Mouse (Mus musculus) lung, postnatal 0 days (tissue): ENCODE data around the gene Tapbpl. TPM values are rescaled to one million over a fixed set of nuclear protein-coding genes. Genes with fewer than 3 reads are reported as not detected.

Source experiments
- ATAC-seq: fragments of 200-750 bp; cut with Nextera tagmentation; 2 replicates; pipeline ENCODE4 v1.8.0; 2017; ENCODE audit warnings: moderate library complexity
- DNase-seq: peaks from one replicate; pipeline ENCODE4 v3.0.0-alpha.2; 2016; ENCODE audit warnings: low spot score
- H3K27ac ChIP-seq: fragments of 300-500 bp; sonication (generic); 2 replicates; pipeline ENCODE4 v1.5.1; 2014; ENCODE audit warnings: antibody characterized with exemption, mild to moderate bottlenecking, low read length, mixed read lengths
- H3K27me3 ChIP-seq: fragments of 300-500 bp; sonication (generic); replicated peaks from 2 replicates; pipeline ENCODE4 v1.6.1; 2014; ENCODE audit warnings: low read length, mixed read lengths; ENCODE audit not compliant: insufficient read depth
- H3K36me3 ChIP-seq: fragments of 300-500 bp; sonication (generic); 2 replicates; pipeline ENCODE4 v1.6.1; 2014; ENCODE audit warnings: low read length, mixed read lengths; ENCODE audit not compliant: insufficient read depth
- H3K4me1 ChIP-seq: fragments of 300-500 bp; sonication (generic); 2 replicates; pipeline ENCODE4 v1.6.1; 2014; ENCODE audit warnings: antibody characterized with exemption, low read depth, low read length, mixed read lengths; ENCODE audit not compliant: insufficient read depth
- H3K4me2 ChIP-seq: fragments of 300-500 bp; sonication (generic); replicated peaks from 2 replicates; pipeline ENCODE4 v1.6.1; 2014; ENCODE audit warnings: low read depth, mild to moderate bottlenecking, low read length, moderate library complexity, mixed read lengths
- H3K4me3 ChIP-seq: fragments of 300-500 bp; sonication (generic); 2 replicates; pipeline ENCODE4 v1.5.1; 2014; ENCODE audit warnings: low read depth, low read length
- H3K9ac ChIP-seq: fragments of 300-500 bp; sonication (generic); replicated peaks from 2 replicates; pipeline ENCODE4 v1.6.1; 2014; ENCODE audit warnings: low read depth, mild to moderate bottlenecking
- H3K9me3 ChIP-seq: fragments of 300-500 bp; sonication (generic); 2 replicates; pipeline ENCODE4 v1.6.1; 2016; ENCODE audit warnings: low read length, mixed read lengths
- CTCF ChIP-seq: IDR thresholded peaks from 2 replicates; pipeline ENCODE4 v1.5.1; 2016; ENCODE audit warnings: antibody characterized with exemption, mild to moderate bottlenecking
- EP300 ChIP-seq: IDR thresholded peaks from 2 replicates; pipeline ENCODE4 v1.6.1; 2016; ENCODE audit warnings: antibody characterized with exemption, mild to moderate bottlenecking, control low read depth
- WGBS: fragments of 180-500 bp; shearing (Covaris S2); extraction: QIAGEN DNeasy Blood & Tissue Kit; methylation state at CpG from one replicate; pipeline ENCODE4 v1.1.7; 2014; 5-methylcytosine and 5-hydroxymethylcytosine counted together
- polyA plus RNA-seq: library from polyadenylated mRNA; unstranded; fragments of >200 nt; fragmentation: Nextera tagmentation; extraction: Ambion mirVana; gene quantifications from 2 replicates; pipeline ENCODE4 v1.2.1, GENCODE M21; 2015

Tapbpl gene
- polyA plus RNA-seq, 1 experiment from 2014 or later: 14.2 TPM

DNA sequence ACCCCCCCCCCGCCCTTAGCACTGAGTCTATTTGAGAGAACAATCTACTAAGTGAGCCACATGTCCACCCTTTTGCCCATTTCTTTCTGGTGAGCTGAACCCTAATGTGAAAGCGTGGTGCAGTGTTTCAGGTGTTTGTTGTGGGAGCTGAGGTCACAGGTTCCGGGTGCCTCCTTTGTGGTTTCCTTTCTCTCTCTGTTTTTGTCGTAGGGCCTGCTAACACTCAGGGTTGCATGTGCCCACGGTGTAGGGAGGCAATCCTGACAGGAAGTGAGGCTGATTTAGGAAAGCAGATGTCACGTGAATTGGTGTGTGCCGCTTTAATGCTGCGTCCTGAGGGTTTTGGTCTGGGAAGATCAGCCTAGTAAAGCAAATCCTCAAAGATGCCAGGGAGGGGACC, 9.9 kb upstream of the Tapbpl start:
- WGBS: 74% methylated on average over 8 of the region's 8 CpGs
- Histone ChIP-seq H3K9me3 (no peaks in the 10 kb centered on the region), H3K27ac (no peak overlapping the region), H3K36me3 (no peaks in the 10 kb centered on the region), H3K4me1 (no peaks in the 10 kb centered on the region; the same call in 1 of the 2 replicates), H3K4me3 (no peak overlapping the region), H3K4me2 (no peak overlapping the region), H3K27me3 (no peaks in the 10 kb centered on the region), H3K9ac (no peak overlapping the region)
- ATAC-seq (no peak), DNase-seq (no peak)
- TF ChIP-seq EP300 (no peak), CTCF (no peak)

DNA sequence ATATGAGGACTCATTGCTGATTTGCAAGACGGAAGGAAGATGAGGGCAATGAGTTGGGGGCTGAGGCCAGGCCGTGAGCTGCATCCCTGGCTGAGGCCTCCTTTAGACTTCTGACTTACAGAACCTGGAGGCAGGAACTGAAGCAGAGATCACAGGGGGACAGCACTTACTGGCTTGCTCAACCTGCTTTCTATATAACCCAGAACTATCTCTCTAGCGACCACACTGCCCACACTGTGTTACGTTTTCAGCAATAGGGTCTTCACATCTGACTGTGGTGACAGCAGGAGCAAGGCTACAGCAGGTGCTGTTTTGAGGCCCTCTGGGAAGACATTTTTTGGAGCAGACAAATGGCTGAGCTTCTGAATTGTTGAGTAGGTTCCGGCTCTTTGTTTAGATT, 9.0 kb upstream of the Tapbpl start:
- Histone ChIP-seq H3K9me3 (no peaks in the 10 kb centered on the region), H3K27me3 (no peaks in the 10 kb centered on the region), H3K4me3 (no peak overlapping the region), H3K4me1 (no peaks in the 10 kb centered on the region; the same call in 1 of the 2 replicates), H3K27ac (no peak overlapping the region), H3K36me3 (no peaks in the 10 kb centered on the region), H3K4me2 (no peak overlapping the region), H3K9ac (no peak overlapping the region)
- no peak for TF ChIP-seq EP300
- no peak for TF ChIP-seq CTCF
- DNase-seq (no peak), ATAC-seq (no peak)
- WGBS: 75% methylated on average over 5 of the region's 5 CpGs

DNA sequence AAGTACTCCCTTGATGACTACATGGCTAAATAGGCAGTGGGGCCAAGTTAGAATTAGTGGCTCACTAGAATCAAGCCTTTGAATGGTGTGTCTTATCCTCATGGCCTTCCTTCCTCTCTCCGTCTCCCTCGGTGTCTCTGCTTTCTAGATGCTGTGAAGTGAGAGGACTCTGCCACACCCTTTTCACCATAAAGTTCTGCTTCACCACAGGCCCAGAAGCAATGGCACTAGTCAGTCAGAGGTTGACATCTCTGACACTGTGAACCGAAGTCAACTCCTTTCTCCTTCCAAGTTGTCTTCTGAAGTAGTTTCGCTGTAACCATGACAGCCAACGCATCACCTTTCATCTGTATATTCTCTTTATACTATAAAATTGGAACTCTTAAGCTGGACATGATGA, 7.9 kb upstream of the Tapbpl start:
- Histone ChIP-seq H3K27me3 (no peaks in the 10 kb centered on the region), H3K9ac (no peak overlapping the region), H3K27ac (no peak overlapping the region), H3K36me3 (no peaks in the 10 kb centered on the region), H3K4me1 (no peaks in the 10 kb centered on the region; the same call in 1 of the 2 replicates), H3K4me3 (no peak overlapping the region), H3K4me2 (no peak overlapping the region), H3K9me3 (no peaks in the 10 kb centered on the region)
- TF ChIP-seq EP300 (no peak), CTCF (no peak)
- WGBS: 89% methylated on average over 5 of the region's 5 CpGs
- ATAC-seq (no peak), DNase-seq (no peak)

DNA sequence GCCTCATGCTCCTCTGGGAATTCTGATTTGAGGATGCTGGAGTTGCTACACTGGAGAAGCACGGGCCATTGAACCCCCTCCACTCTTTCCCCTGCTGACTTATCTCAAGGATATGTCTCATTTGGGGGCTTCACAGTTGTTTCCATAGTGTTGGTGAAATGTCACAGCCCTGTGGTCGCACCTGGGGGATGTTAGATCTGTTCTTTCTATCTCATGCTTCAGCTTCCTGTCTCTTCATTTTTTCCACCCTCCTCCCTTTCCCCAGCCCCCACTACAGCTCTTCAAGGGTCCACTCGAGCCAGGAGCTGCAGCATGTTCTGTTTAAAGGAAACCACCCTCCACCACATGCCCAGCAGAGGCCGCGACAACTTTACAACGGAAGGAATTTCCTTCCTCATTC, 6.7 kb upstream of the Tapbpl start:
- H3K9me3 ChIP-seq: no peaks in the 10 kb centered on the region
- no peak overlapping the region for H3K4me3 ChIP-seq
- ATAC-seq (no peak), DNase-seq (peak; percentile 14)
- TF ChIP-seq CTCF: no peak
- TF ChIP-seq EP300: no peak
- WGBS: 28% methylated on average over 6 of the region's 6 CpGs
- H3K27me3 ChIP-seq: no peaks in the 10 kb centered on the region
- H3K36me3 ChIP-seq: no peaks in the 10 kb centered on the region
- H3K27ac ChIP-seq: no peak overlapping the region
- H3K4me1 ChIP-seq: peaks cover 3% of the 10 kb centered on the region; the same call in 1 of the 2 replicates
- no peak overlapping the region for H3K9ac ChIP-seq
- H3K4me2 ChIP-seq: no peak overlapping the region

DNA sequence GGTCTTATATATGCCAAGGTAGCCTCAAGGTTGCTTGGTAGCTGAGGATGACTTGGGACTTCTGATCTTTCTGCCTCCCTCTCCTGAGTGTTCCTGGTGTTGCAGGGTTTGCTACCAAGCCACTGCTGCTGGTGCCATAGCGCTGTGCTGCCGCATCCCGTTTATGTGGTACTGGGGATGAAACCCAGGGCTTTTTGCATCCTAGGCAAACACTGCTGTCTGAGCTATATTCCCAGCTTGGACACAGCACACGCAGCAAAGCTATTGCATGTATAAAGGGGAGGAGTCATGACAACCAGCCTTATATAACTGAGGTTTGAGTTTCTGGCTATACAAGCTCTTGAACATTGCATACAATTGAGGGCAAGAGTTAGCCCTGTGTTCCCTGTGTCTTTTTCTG, 5.8 kb upstream of the Tapbpl start:
- Histone ChIP-seq H3K27me3 (no peaks in the 10 kb centered on the region), H3K9ac (no peak overlapping the region), H3K4me1 (peaks cover 3% of the 10 kb centered on the region; the same call in 1 of the 2 replicates), H3K36me3 (no peaks in the 10 kb centered on the region), H3K4me3 (no peak overlapping the region), H3K27ac (no peak overlapping the region), H3K9me3 (no peaks in the 10 kb centered on the region), H3K4me2 (no peak overlapping the region)
- ATAC-seq (no peak), DNase-seq (no peak)
- WGBS: 80% methylated on average over 4 of the region's 4 CpGs
- TF ChIP-seq CTCF (no peak), EP300 (no peak)

DNA sequence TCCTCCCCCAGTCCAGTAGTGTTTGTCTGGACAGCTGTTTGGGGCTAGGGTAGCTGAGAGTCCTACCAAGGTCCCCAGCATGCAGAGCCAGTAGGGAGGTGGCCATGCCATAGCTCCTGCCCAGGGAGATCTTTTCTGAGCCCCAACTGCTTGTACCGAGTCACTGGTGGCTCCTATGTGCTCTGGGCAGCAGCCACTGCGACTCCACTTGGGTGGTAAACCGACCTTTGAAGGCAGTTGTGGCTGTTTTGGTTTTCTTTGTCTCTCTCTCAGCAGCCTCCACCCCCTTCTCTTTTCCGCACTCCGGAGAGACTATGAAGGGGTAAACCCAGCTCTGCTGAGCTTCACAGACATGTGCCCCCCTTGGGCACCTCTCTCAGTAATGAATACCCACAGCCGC, 5.1 kb upstream of the Tapbpl start, which contains the start of gene Cd27:
Gene Cd27, minus strand, starts transcription at position 229 of the 400 bp plus-strand sequence.
- no peak within 1 kb of the TSS for H3K27ac ChIP-seq

DNA sequence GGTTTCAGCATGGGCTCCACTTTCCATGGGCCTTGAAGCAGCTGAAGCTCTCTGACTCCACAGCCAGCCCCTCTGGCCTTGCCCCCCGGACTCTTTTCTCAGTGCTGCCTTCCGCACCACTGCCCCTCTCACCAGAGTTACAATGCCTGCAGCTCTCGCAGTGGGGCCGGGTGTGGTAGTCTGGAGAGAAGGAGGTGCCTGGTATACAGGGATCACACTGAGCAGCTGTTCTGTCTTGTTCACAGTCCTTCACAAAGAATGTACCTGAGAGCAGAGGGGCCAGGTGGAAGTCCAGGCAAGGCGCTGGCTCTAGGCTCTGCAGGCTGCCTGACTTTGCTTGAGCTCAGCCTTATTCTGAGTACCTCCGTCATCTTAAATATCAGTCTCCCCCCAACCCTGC, 4.7 kb upstream of the Tapbpl start:
- Histone ChIP-seq H3K36me3 (no peaks in the 10 kb centered on the region), H3K9ac (no peak overlapping the region), H3K9me3 (no peaks in the 10 kb centered on the region), H3K27me3 (no peaks in the 10 kb centered on the region), H3K4me1 (peaks cover 10% of the 10 kb centered on the region; the same call in 1 of the 2 replicates), H3K4me2 (no peak overlapping the region), H3K4me3 (no peak overlapping the region), H3K27ac (no peak overlapping the region)
- no peak for TF ChIP-seq EP300
- no peak for TF ChIP-seq CTCF
- WGBS: 70% methylated on average over 6 of the region's 6 CpGs
- no peak for DNase-seq
- no peak for ATAC-seq

More for the DNA sequence above, 5.1 kb upstream of the Tapbpl start, which contains the start of gene Cd27:
- WGBS: 58% methylated on average over 6 of the region's 6 CpGs
- Histone ChIP-seq H3K4me2 (no peak within 1 kb of the TSS), H3K9ac (no peak within 1 kb of the TSS), H3K27me3 (no peaks in the 10 kb centered on the region), H3K4me1 (peaks cover 10% of the 10 kb centered on the region; the same call in 1 of the 2 replicates), H3K4me3 (no peak within 1 kb of the TSS), H3K36me3 (no peaks in the 10 kb centered on the region), H3K9me3 (no peaks in the 10 kb centered on the region)
- TF ChIP-seq EP300: no peak
- TF ChIP-seq CTCF: no peak
- DNase-seq (no peak), ATAC-seq (no peak)
